ENCODE assay signal across 9 mouse cellular contexts in genomic region chr10:94521107-94521401, GRCm38 (mm10).
DNase-seq lines count a peak whose midpoint lies in the region; ATAC-seq and TF ChIP-seq lines count a peak whose summit lies in the region.
"Had no signal": no experiment of that assay in that cellular context is flagged by ENCODE, and none has a peak within 500 bp of the region (broad histone marks: within the 10 kb centered on the region; RNA-seq: fewer than 3 reads in every experiment).

No protein-coding gene starts in this region.

- H3K9me3 ChIP-seq in embryonic facial prominence, embryonic 11.5 days (replicated peaks; ENCODE audit: control insufficient read depth, low read length): no peaks in the 10 kb centered on the region
- H3K9me3 ChIP-seq in liver, embryonic 15.5 days (replicated peaks): no peaks in the 10 kb centered on the region
- H3K9me3 ChIP-seq in hindbrain, embryonic 14.5 days (ENCODE audit: control insufficient read depth, low read length): no peaks in the 10 kb centered on the region

- H3K4me1 ChIP-seq in embryonic facial prominence, embryonic 11.5 days (ENCODE audit: control insufficient read depth, insufficient read depth, low read length): no peaks in the 10 kb centered on the region
- peaks cover 63% of the 10 kb centered on the region for H3K4me1 ChIP-seq in liver, embryonic 15.5 days (replicated peaks)
- H3K4me1 ChIP-seq in hindbrain, embryonic 14.5 days (replicated peaks; ENCODE audit: control insufficient read depth, insufficient read depth, low read length): peaks cover 23% of the 10 kb centered on the region

- peak; percentile 37; the same call in 1 of the 2 replicates for ATAC-seq in cerebellum, adult (ENCODE audit: insufficient number of reproducible peaks, low FRiP score, low TSS enrichment)
- ATAC-seq in embryonic facial prominence, embryonic 11.5 days (replicated peaks; ENCODE audit: insufficient number of reproducible peaks, low FRiP score, low TSS enrichment, low read depth): no peak
- peak; percentile 56; the same call in 1 of the 2 replicates for ATAC-seq in liver, embryonic 15.5 days (ENCODE audit: insufficient read depth)
- no peak for ATAC-seq in hindbrain, embryonic 14.5 days (ENCODE audit: low FRiP score)

- H3K4me3 ChIP-seq in layer of hippocampus, adult 2 months: no peak overlapping the region
- no peak overlapping the region for H3K4me3 ChIP-seq in embryonic facial prominence, embryonic 11.5 days (ENCODE audit: low read depth, low read length)
- H3K4me3 ChIP-seq in liver, embryonic 15.5 days (replicated peaks): no peak overlapping the region
- no peak overlapping the region for H3K4me3 ChIP-seq in hindbrain, embryonic 14.5 days (replicated peaks; ENCODE audit: low read length)

- no peak overlapping the region for H3K4me2 ChIP-seq in embryonic facial prominence, embryonic 11.5 days (ENCODE audit: low read depth, low read length)
- peak overlapping the region; percentile 25 for H3K4me2 ChIP-seq in liver, embryonic 15.5 days
- H3K4me2 ChIP-seq in hindbrain, embryonic 14.5 days (replicated peaks): no peak overlapping the region

- TF ChIP-seq CTCF in layer of hippocampus, adult 2 months (conservative IDR thresholded peaks at IDR 0.05): no peak

- 23% methylated on average over 3 of the region's 3 CpGs for WGBS in embryonic facial prominence, embryonic 11.5 days
- 27% methylated on average over 3 of the region's 3 CpGs for WGBS in liver, embryonic 15.5 days (ENCODE audit: insufficient replicate concordance)
- 34% methylated on average over 3 of the region's 3 CpGs for WGBS in hindbrain, embryonic 14.5 days

- H3K36me3 ChIP-seq in embryonic facial prominence, embryonic 11.5 days (replicated peaks; ENCODE audit: control insufficient read depth, insufficient read depth, low read depth, low read length): no peaks in the 10 kb centered on the region
- H3K36me3 ChIP-seq in liver, embryonic 15.5 days (replicated peaks): no peaks in the 10 kb centered on the region
- H3K36me3 ChIP-seq in hindbrain, embryonic 14.5 days (replicated peaks; ENCODE audit: control insufficient read depth, insufficient read depth): no peaks in the 10 kb centered on the region

- no peak overlapping the region for H3K9ac ChIP-seq in embryonic facial prominence, embryonic 11.5 days (replicated peaks; ENCODE audit: low read length)
- H3K9ac ChIP-seq in liver, embryonic 15.5 days: no peak overlapping the region
- no peak overlapping the region for H3K9ac ChIP-seq in hindbrain, embryonic 14.5 days

- H3K27me3 ChIP-seq in embryonic facial prominence, embryonic 11.5 days (ENCODE audit: control insufficient read depth, insufficient read depth, low read length): peaks cover 6% of the 10 kb centered on the region; the same call in 1 of the 2 replicates
- peaks cover 27% of the 10 kb centered on the region for H3K27me3 ChIP-seq in liver, embryonic 15.5 days
- H3K27me3 ChIP-seq in hindbrain, embryonic 14.5 days (ENCODE audit: control insufficient read depth, insufficient read depth, low read length): peaks cover 15% of the 10 kb centered on the region

- no peak for DNase-seq in cerebellum, postnatal 36 days
- DNase-seq in layer of hippocampus, adult 2 months (ENCODE audit: low spot score in 2 of 2): no peak
- DNase-seq in layer of hippocampus, adult 9-11 months: no peak
- peak; percentile 62 for DNase-seq in embryonic facial prominence, embryonic 11.5 days (ENCODE audit: low spot score)
- DNase-seq in right cerebral cortex, postnatal 36 days (ENCODE audit: low spot score in 2 of 2): no peak
- DNase-seq in hindbrain, embryonic 14.5 days (ENCODE audit: low spot score): no peak

- H3K27ac ChIP-seq in layer of hippocampus, adult 2 months: peak overlapping the region; percentile 46; the same call in 1 of the 2 replicates
- H3K27ac ChIP-seq in embryonic facial prominence, embryonic 11.5 days (replicated peaks; ENCODE audit: low read depth, low read length): no peak overlapping the region
- H3K27ac ChIP-seq in liver, embryonic 15.5 days (replicated peaks): no peak overlapping the region
- no peak overlapping the region for H3K27ac ChIP-seq in hindbrain, embryonic 14.5 days
- H3K27ac ChIP-seq: macrophage had no signal

Comparison
In these comparisons a context has a peak if more than half of its experiments do, and no peak if none do; other contexts are left out.
1. ATAC-seq: peak in cerebellum, adult (single experiment) and liver, embryonic 15.5 days (single experiment); none in embryonic facial prominence, embryonic 11.5 days (single experiment) and hindbrain, embryonic 14.5 days (single experiment).